Mouse (Mus musculus) effector memory CD4-positive, alpha-beta T cell, adult 7 months (primary cell): ENCODE results near the gene Npy2r. TPM values are rescaled to one million over a fixed set of nuclear protein-coding genes. Genes with fewer than 3 reads are reported as not detected.

Experiments used
- polyA plus RNA-seq: library from polyadenylated mRNA; unstranded; fragments of 100-300 nt; shearing (Covaris generic); gene quantifications from one replicate; pipeline ENCODE4 v1.2.1, GENCODE M21; 2017

The Npy2r gene
- not detected for polyA plus RNA-seq

GRCm38 (mm10) chr3:82547908-82548721 is at the start of gene Npy2r:
Npy2r (minus strand) TSS chr3:82548084.

Other genes with a start within 250 kb of the Npy2r start
- 4.3 TPM for gene Map9, start 190.0 kb downstream of the Npy2r start, polyA plus RNA-seq